Mouse (Mus musculus) kidney, postnatal 14 days (tissue): ENCODE measurements around the gene Fbxw11.
A peak's percentile ranks its signal among the peaks of the same experiment; 100 is the strongest.

Experiments
- DNase-seq: peaks from one replicate; pipeline ENCODE4 v3.0.0; 2022; ENCODE audit warnings: mixed read lengths

Fbxw11 gene

DNA sequence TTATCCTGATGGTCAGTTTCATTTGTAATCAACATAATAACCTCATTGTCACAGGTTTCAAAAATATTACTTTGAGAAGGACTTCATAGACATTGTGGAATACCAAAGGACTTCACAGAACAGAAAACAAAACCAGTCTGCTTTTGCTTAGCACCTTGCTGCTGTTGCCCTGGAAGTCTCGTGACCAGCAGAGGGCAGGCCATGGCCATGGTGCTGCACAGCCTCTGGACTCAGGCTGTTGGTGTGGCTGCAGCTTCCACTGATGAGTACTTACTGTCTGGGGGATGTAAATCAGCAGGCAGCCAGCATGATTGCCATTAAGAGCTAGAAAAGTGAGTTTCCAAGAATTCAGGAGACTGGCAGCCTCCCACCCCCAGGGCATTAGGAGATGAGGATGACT lies 16.8 kb upstream of the Fbxw11 start:
- peak; percentile 79 for DNase-seq

DNA sequence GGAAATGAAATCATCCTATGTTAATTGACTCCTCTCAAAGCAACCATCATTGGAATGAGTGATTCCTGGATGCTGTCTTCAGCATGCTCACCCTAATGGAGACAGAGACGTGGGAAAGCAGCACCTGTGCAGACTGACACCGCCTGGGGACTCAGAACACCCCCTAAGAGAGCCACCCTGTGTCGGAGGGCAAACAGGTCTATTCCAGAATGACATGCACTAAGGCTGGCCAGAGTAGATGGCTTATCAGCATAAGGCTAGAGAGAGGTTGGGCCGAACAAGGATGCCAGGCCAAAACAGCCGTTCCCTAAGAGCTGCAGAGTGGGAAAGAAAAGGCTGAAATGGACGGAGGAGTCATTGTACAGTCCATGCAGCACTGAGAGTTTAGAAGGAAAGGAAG lies 16.4 kb upstream of the Fbxw11 start:
- no peak for DNase-seq

DNA sequence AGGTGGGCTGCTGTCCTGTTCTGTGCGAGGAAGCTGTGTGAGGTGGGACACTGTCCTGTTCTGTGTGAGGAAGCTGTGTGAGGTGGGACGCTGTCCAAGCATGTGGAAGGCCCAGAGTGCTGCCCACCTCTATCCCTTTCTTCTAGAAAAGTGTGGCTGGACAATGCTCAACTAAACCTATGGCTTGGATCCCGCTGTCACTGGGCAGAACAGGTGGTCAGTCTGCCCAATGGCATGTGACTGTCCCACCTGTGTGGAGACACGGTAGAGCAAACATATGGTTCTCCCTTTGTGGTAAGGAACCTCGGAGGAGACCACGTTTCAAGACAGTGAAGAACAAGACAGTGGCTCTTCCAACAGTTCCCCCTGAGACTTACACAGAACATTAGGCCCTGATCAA lies 14.6 kb upstream of the Fbxw11 start:
- DNase-seq = no peak

DNA sequence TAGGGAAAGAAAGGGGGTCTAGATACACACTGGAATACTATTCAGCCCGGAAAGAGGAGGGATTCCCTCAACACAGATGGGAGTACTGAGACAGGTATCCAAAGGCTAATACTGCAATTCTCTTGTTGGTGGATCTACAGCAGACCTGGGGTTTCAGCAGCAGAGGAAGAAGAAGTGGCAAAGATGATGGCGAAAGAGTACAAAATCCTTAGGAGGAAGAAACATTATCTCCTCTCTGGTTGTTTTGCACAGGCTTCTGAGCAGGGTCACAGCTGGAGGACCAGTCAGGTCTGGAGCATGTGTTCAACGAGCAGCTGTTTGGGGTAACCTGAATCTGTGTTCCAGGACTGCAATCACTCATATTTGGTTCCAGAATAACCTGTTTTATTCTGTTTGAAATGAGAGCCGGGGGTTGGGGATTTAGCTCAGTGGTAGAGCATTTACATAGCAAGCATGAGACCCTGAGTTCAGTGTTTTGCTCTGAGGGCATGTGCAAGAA lies 12.8 kb upstream of the Fbxw11 start:
- no peak for DNase-seq

DNA sequence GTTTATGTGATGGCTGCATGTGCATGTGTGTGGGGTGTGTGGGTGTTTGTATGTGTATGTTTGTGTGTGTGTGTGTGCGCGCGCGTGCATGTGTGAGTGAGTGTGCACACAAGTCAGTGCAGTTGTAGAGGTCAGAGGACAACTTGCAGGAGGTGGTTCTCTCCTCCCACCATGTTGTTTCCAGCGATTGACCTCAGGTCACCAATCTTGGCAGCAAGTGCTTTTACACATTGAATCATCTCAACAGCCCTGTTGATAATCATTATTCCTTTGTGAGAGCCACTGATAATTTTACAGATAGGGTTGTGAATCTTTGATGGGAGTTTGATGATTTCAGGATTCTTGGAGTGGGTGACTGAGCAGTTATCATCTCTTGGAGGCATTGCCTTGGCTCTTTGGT lies 9.9 kb upstream of the Fbxw11 start:
- no peak for DNase-seq

DNA sequence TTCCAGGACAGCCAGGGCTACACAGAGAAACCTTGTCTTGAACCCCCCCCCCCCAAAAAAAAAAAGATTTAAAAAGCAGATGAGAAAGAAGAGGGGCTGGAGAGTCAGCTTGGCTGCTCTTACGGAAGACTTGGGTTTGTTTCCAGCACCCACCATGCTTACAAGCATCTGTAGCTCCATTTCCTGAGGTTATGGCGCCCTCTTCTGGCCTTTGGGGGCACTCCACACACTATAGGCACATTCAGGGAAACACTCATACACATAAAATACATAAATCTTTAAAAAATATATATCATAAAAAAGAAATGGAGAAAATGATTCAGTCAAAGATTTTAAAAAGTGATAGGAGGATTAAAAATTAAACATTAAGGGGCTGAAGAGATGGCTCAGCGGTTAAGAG lies 9.0 kb upstream of the Fbxw11 start:
- no peak for DNase-seq

DNA sequence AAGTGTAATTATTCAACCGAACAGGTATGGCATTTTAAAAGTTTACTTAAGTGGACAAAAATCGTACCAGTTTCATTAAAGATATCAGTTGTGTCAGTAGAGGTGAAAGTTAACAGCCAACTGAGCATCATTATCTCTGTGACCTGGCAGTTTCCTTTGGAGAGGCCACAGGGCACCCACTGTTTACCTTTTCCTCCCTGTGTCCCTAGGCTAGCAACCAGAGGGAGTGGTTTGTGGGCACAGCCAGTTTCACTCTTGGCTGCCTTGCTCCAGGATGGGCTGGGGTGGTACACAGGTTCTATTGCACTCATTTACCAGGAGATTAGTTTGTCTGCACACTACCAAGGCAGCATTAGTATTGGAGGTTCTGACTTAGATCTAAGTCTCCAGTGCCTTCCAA lies 8.4 kb upstream of the Fbxw11 start:
- DNase-seq = no peak

DNA sequence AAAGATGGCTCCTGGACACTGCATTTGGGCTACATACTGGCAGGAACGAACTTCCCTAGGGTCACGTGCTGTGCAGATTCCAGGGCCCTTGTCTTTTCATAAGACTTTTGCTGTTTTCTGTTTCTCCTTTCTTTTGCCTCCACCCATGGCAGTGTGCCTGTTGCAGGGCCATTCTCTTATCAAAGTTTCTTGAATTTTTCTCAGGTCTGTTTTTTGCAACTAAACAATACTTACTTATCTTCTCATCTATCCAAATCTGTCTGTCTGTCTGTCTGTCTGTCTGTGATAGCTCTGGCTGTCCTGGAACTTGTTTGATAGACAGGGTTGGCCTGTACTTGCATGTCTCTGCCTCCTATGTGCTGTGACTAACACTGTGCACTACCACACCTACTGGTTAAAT lies 7.7 kb upstream of the Fbxw11 start:
- no peak for DNase-seq

DNA sequence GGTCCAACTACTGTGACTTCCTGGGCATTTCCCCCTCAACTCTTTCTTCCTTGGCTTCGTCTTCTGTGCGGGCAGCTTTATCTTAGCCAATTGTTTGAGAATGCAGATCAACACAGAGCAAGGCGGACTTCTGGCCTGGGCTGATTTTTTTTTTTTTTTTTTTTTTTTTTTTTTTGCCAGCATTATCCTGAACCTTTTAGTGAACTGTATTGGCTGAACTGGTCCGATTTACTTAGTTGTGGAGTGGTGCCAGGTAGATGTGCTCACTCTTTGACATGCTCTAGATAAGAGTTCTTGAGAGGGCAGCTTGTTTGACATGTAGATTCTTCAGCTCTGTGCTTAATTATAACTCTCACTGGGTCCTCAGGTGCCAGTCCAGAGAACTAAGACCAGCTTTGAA lies 6.2 kb upstream of the Fbxw11 start:
- no peak for DNase-seq

DNA sequence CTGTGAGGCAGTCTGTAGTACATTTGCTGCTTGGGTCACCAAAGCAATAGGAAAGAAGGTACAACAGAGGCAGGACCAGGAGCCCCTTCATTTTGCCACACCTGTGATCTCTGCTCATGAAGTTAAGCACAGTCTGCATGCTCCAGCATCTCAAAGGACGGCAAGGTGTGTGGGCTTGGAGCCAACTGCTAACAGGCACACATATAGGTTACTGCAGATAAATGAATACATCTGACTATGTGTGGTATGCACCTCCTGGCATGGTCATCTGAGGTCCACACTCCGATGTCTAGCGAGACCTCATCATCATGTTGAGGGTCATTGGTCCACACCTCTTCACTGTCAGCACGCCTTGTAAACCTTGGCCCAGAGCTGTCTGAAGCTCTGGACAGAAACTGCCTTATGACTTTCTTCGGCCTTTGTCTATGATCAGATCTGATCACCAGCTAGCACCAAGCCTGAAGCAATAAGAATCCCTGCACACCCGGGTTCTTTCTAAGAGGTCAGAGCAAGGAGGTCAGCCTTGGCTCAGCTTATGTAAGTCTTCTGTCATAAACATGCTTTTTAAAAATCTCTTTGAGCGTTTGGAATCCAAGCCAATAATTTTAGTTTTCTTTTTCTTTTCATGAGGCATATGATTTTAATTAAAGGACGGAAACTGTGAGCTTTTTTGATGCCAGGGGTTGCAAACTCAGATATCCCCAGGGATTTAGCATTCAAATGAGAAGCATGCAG lies 3.8 kb upstream of the Fbxw11 start:
- DNase-seq = peak; percentile 20

DNA sequence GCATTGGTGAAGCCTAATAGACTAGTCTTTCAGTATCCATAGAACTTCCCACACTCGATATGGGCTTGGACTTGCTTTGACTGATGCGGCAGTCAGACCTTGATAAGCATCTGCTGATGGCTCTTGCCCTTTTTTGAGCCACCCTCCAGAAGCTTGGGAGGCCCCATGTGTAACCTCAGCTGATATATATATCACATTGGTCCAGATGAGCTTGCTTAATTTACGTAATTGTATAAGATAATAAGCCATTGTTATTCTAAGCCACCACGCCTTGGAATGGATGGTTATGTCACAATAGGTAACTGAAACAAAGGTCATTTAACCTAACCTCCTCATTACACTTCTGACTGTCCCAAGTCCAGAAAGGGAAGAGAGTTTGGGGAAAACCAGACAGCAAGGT lies 1.9 kb upstream of the Fbxw11 start:
- DNase-seq = no peak

DNA sequence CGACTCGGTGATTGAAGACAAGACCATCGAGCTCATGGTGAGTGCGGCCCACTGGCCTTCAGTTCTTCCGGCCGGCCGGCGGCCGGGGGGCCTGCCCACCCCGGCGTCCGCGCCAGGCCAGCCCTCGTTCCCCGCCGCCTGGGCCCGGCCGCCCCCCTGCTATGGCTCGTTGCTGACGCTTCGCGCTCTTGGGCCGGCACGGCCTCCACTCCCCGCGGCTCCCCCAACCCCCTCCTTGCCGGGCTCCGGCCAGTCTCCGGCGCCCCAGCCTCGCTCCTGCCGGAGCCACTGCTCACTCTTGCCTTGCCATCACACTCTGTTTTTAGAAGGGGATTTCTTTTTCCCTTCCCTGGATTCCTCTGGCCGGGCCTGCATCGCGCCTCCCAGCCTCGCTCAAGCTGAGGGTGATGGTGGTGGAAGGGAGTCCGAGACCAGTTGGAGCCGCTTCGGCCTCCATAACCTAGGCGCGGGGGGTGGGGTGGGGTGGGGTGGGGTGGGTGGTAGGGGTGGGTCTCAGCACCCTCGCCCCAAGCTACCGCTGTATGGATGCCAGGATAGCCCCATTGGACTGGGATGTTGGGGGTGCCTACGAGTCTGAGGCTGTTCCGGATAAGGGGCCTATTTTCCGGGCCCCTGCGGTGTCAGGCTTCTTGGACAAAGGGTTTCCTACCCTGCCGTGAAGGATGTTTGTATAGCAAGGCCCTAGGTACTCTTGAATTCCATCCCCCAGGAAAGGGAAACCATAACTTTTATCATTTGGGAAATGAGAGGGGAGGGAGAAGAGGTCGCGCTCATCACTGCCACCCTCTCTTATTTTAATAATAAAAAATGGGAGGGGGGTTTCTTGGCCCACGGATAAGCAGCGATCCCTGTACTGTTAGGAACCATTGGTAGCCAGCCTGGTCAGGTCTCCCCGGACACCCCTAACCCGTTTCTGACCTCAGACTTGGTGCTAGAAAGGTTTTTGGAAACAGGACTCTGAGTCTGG lies 669 bp downstream of the Fbxw11 start:
- DNase-seq = no peak

DNA sequence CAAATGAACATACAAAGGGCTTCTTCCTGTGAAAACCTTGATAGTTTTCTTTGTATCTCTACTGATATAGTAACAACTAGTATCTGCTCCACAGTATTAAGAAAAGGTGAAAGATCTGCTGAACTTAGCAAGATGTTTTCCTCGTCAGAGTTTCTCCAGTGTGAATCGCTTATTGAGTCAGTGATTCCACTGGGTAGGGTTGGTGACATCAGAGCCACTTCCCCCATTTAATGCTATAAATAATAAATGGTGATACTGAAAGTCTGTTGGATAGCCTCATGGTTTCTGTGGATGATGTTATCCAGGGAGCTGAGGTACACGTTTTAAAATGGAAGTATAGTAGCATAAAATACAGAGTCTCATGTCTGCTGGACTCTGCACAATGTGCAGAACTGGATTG lies 1.5 kb downstream of the Fbxw11 start:
- DNase-seq = no peak

DNA sequence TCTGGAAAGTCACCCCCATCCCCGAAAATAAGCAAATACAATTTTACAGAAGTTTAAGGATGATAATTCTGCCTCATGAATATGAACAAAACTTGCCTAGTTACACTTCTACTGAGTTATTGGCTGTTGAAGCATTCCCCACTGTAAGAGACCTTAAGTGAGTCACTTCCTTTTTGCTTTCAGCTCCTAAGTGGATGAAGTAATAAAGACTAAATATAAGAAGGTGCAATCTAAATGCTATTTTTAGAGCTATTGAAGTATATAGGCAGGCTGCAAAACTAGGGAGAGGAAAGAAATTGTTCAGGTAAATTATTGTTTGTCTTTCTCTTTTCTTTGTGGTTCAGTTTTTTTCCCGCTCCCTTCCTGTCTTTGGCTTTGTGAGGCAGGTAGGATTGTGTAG lies 4.7 kb downstream of the Fbxw11 start:
- no peak for DNase-seq

DNA sequence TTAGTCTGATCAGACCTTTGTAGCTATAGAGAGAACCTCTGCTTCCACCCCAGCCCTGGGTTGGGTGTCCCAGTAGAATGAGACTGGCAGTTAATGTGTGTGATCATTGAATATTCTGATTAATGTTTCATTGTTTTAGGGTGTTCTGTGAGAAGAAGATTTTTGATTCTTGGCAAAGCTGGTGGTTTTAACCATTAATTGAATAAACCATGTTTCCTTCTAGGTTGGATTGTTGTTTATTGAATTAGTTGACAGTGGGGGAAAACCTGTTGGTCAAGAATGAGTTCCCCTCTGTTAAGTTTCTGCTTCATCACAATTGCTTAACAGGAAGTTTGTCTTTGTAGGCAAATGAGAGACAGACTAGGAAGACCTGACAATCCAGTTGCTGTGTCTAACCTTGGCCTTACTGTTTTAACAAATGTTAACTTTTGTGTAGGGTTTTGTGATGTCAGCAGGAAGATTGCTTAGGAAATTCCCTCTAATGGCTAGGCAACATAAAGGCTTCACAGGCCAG lies 7.8 kb downstream of the Fbxw11 start:
- DNase-seq = no peak

DNA sequence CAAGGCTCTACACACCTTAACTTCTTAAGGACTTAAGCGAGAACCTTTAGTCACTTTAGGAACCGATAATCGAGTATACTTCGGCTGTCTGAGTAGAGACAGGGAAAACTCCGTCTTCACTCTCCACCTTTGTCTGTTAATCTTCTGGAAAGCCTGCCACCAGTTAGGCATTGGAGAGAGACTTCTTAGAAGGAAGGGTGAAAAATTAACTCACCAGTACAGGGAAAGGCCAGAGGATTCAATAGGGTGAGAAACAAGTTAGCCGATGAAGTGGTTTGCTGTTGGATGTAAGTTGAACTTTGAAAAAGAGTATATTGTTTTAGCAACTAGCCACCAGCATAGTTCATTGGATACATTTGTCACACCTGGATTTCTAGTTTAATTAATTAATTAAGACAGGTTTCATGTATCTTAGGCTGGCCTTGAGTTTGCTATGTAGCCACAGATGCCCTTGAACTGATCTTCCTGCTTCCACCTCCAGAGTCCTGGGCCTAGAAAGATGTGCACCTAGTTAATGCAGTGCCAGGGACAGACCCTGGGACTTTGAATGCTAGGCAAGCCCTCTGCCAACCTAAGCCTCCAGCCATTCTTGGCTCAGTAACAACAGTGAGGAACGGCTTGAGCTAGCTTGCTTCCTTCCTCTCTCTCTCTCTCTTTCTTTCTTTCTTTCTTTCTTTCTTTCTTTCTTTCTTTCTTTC lies 8.5 kb downstream of the Fbxw11 start:
- DNase-seq = peak; percentile 39

DNA sequence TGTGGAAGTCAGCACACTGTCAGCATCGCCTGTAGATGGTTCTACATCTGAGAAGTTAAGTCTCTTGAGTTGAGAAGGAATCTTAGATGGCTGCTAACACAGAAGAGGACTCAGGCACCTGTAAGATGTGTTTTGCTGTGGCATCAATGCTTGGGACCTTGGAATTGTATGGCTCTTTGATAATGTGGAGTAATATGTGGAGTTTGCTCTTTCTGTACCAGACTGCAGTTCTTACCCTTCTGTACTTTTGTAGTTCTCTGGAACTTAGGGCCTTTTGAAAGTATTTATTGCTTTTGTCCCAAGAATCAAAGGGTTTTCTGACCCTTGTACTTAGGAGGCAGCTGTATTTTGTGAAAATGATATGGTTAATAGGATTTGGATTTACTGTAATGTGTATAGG lies 9.2 kb downstream of the Fbxw11 start:
- DNase-seq = no peak

DNA sequence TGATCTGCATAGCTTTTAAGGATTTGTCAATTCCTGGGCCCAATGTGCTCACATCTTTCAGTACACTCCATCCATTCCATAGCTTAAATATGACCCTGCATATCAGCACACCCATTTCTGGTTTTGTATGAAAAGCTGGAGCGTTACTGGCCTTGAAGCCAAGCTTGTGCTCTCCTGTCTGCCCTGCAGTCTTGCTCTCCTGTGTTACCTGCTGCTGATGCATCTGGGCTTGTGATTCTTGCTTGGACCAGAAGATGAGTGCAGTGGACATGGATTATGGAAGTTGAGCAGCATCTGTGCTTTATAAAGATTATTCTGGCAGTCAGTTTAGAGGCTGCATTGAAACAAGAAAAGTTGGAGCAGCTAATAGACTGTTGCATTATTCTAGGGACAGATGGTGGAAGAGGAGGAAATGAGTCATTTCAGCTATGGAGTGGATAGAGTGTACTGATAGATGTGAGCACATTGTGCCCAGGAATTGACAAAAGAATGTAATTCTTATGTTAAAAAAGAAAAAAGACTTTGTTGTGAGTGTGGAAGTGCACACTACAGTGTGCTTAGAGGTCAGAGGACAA lies 19.6 kb downstream of the Fbxw11 start:
- DNase-seq = no peak

DNA sequence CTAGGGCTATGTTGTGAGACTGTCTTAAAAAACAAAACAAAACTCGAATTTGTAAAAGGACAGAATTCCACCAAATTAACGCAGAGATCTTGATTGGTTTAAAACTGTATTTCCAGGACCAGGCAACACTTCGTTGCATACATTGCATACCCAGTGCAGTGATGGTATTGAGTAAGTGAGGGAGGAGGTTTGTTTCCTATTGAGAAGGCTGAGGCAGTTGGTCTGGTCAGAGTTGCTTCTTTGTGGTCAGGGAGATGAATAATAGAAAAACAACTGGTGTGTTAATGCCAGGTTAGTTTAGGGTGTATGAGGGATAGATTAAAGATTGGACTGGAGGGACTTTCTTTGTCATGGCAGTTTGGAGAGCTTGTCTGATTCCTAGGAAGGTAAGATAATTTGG lies 23.1 kb downstream of the Fbxw11 start:
- no peak for DNase-seq

DNA sequence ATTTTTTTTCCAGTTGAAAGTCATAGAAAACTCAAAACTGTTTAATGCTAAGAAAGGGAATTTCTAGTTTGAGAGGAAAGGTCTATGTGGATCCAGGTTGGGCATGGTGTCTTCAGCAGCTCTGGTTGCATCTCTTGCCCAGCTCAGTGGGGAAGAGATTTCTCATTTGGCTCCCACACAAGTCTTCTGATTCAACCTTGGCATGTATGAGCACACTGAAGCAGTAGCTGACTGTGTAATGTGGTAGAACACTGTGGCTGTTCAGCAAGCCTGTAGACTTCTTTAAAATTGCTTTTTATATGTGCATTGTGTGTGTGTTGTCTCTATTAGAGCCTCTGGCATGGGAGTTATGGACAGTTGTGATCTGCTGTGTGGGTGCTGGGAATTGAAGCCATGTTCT lies 24.5 kb downstream of the Fbxw11 start:
- DNase-seq = no peak

DNA sequence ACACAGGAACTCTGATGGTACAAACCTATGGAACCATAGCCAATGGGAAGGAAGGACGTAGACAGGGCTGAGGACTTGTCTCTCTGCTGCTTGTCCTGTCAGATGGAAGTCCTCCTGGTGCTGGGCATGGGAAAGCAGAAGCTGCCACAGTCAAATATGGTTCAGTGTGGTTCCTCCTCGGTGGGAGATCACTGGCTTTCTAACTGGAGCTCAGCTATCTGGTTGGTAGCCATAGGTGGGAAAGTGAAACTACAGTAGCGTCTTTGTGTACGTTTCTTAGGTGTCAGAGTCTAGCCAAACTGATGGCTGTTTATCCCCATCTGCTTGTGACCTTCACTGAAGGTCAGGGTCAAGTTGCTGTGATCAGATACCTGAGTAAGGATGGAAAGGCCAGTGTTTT lies 29.0 kb downstream of the Fbxw11 start:
- no peak for DNase-seq

DNA sequence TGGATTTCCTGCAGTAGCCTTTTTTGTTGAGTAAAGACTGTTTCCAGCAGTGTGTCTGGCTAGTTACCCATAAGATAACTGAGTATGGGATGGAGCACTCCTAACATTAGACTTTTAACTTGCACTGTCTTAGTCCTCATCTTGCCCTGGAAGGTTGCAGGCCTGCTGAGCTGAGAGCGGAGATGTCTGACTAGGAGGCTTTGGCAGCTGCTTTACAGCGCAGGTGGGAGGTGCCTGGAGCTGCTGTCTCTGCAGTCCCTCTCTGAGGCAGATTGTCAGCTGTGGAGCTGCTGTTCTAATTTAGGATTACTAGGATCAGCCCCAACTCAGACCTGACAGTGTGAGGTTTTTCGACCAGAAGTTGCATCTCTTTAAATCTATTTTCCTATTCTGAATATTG lies 34.3 kb downstream of the Fbxw11 start:
- DNase-seq = no peak

DNA sequence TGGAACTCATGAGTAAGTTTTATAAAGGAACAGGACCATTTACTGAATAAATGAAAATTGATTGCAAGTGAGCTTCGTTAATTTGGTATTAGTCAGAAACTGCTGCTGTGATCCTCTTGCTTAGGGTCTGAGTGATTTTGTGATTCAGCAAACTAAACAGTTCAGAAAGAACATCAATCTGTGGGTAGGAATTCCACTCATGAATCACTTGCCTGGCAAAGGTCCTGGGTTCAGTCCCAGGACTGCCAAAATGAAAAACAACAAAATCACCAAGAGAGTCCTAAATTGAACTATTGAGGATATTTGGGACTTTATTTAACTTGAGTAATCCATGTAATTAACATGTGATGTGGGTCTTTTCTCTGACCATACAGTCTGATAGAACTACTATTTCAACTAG lies 35.3 kb downstream of the Fbxw11 start:
- DNase-seq = no peak
